Mouse (Mus musculus) forebrain, embryonic 10.5 days (tissue): ENCODE measurements around the gene Fbxw11. TPM values are rescaled to one million over a fixed set of nuclear protein-coding genes. Genes with fewer than 3 reads are reported as not detected.

Experiments
- DNase-seq: peaks from one replicate; pipeline ENCODE4 v3.0.0-alpha.2; 2017; ENCODE audit warnings: low spot score; ENCODE audit errors: extremely low spot score
- H3K27ac ChIP-seq: fragments of 300-500 bp; sonication (generic); 2 replicates; pipeline ENCODE4 v1.5.1; 2016; ENCODE audit warnings: mild to moderate bottlenecking
- H3K27me3 ChIP-seq: fragments of 300-500 bp; sonication (generic); 2 replicates; pipeline ENCODE4 v1.6.1; 2016; ENCODE audit warnings: mild to moderate bottlenecking; ENCODE audit not compliant: poor library complexity, severe bottlenecking
- H3K36me3 ChIP-seq: fragments of 300-500 bp; sonication (generic); replicated peaks from 2 replicates; pipeline ENCODE4 v1.6.1; 2016; ENCODE audit warnings: mild to moderate bottlenecking, moderate library complexity
- H3K4me1 ChIP-seq: fragments of 300-500 bp; sonication (generic); 2 replicates; pipeline ENCODE4 v1.6.1; 2016
- H3K4me3 ChIP-seq: fragments of 300-500 bp; sonication (generic); 2 replicates; pipeline ENCODE4 v1.5.1; 2016; ENCODE audit warnings: mild to moderate bottlenecking, moderate library complexity
- H3K9me3 ChIP-seq: fragments of 300-500 bp; sonication (generic); 2 replicates; pipeline ENCODE4 v1.6.1; 2016; ENCODE audit warnings: mild to moderate bottlenecking, moderate library complexity
- WGBS: fragments of 180-500 bp; shearing (Covaris S2); methylation state at CpG from one replicate; pipeline ENCODE4 v1.1.7; 2016; 5-methylcytosine and 5-hydroxymethylcytosine counted together
- polyA plus RNA-seq: library from polyadenylated mRNA; unstranded; fragments of >200 nt; fragmentation: Nextera tagmentation; extraction: Ambion mirVana; gene quantifications from 2 replicates; pipeline ENCODE4 v1.2.1, GENCODE M21; 2016

The Fbxw11 gene
- 87.0 and 90.8 TPM in 2 replicates for polyA plus RNA-seq

- DNase-seq = peak; percentile 97
- Histone ChIP-seq H3K36me3 (no peaks in the 10 kb centered on the region), H3K4me3 (peak within 1 kb of the TSS; percentile 83), H3K4me1 (peaks cover 35% of the 10 kb centered on the region), H3K9me3 (no peaks in the 10 kb centered on the region), H3K27ac (peak within 1 kb of the TSS; percentile 99), H3K27me3 (no peaks in the 10 kb centered on the region)
- under 1% methylated on average over 64 of the region's 64 CpGs for WGBS
These were observed at the start of gene Fbxw11 for GRCm38 (mm10) chr11:32642249-32642876. Fbxw11 (plus strand) TSS chr11:32642724.

- Histone ChIP-seq H3K27me3 (peaks cover 4% of the 10 kb centered on the region; the same call in 1 of the 2 replicates), H3K27ac (no peak overlapping the region), H3K4me3 (no peak overlapping the region), H3K9me3 (no peaks in the 10 kb centered on the region; the same call in 1 of the 2 replicates), H3K36me3 (peaks cover 3% of the 10 kb centered on the region; the same call in 1 of the 2 replicates), H3K4me1 (peaks cover 8% of the 10 kb centered on the region)
- no peak for DNase-seq
- 86% methylated on average over 7 of the region's 7 CpGs for WGBS
These were observed 49.4 kb upstream of the Fbxw11 start for GRCm38 (mm10) chr11:32593081-32593480.

GRCm38 (mm10) chr11:32594122-32594521 is 48.4 kb upstream of the Fbxw11 start:
- H3K4me3 ChIP-seq = no peak overlapping the region
- peaks cover 3% of the 10 kb centered on the region; the same call in 1 of the 2 replicates for H3K4me1 ChIP-seq
- H3K36me3 ChIP-seq = peaks cover 3% of the 10 kb centered on the region; the same call in 1 of the 2 replicates
- no peak overlapping the region for H3K27ac ChIP-seq
- WGBS = 92% methylated on average over 4 of the region's 4 CpGs
- DNase-seq = no peak
- no peaks in the 10 kb centered on the region; the same call in 1 of the 2 replicates for H3K9me3 ChIP-seq
- H3K27me3 ChIP-seq = peaks cover 4% of the 10 kb centered on the region; the same call in 1 of the 2 replicates

GRCm38 (mm10) chr11:32600371-32600770 is 42.2 kb upstream of the Fbxw11 start:
- no peak for DNase-seq
- Histone ChIP-seq H3K27ac (no peak overlapping the region), H3K36me3 (peaks cover 3% of the 10 kb centered on the region; the same call in 1 of the 2 replicates), H3K4me3 (no peak overlapping the region), H3K27me3 (no peaks in the 10 kb centered on the region), H3K4me1 (peaks cover 24% of the 10 kb centered on the region), H3K9me3 (no peaks in the 10 kb centered on the region; the same call in 1 of the 2 replicates)
- WGBS = 92% methylated on average over 6 of the region's 6 CpGs

GRCm38 (mm10) chr11:32601528-32602323 is 40.8 kb upstream of the Fbxw11 start:
- no peaks in the 10 kb centered on the region for H3K9me3 ChIP-seq
- H3K4me3 ChIP-seq = 0 out of 2 replicates have a peak overlapping the region, but pooled peaks have one; percentile 8
- peak; percentile 45 for DNase-seq
- 42% methylated on average over 12 of the region's 12 CpGs for WGBS
- peak overlapping the region; percentile 30; the same call in 1 of the 2 replicates for H3K27ac ChIP-seq
- peaks cover 26% of the 10 kb centered on the region for H3K4me1 ChIP-seq
- H3K27me3 ChIP-seq = no peaks in the 10 kb centered on the region
- H3K36me3 ChIP-seq = peaks cover 1% of the 10 kb centered on the region; the same call in 1 of the 2 replicates

GRCm38 (mm10) chr11:32604663-32605062 is 37.9 kb upstream of the Fbxw11 start:
- WGBS = 75% methylated on average over 4 of the region's 4 CpGs
- H3K9me3 ChIP-seq = no peaks in the 10 kb centered on the region
- H3K4me3 ChIP-seq = no peak overlapping the region
- no peak for DNase-seq
- no peaks in the 10 kb centered on the region for H3K27me3 ChIP-seq
- H3K4me1 ChIP-seq = peaks cover 25% of the 10 kb centered on the region
- no peaks in the 10 kb centered on the region; the same call in 1 of the 2 replicates for H3K36me3 ChIP-seq
- peak overlapping the region; percentile 62; the same call in 1 of the 2 replicates for H3K27ac ChIP-seq

- H3K4me3 ChIP-seq = no peak overlapping the region
- no peaks in the 10 kb centered on the region for H3K9me3 ChIP-seq
- DNase-seq = no peak
- WGBS = 75% methylated on average over 7 of the region's 7 CpGs
- no peaks in the 10 kb centered on the region; the same call in 1 of the 2 replicates for H3K36me3 ChIP-seq
- H3K27ac ChIP-seq = peak overlapping the region; percentile 48; the same call in 1 of the 2 replicates
- no peaks in the 10 kb centered on the region for H3K27me3 ChIP-seq
- H3K4me1 ChIP-seq = peaks cover 24% of the 10 kb centered on the region
These were observed 37.2 kb upstream of the Fbxw11 start for GRCm38 (mm10) chr11:32605131-32605860.

GRCm38 (mm10) chr11:32605907-32606306 is 36.6 kb upstream of the Fbxw11 start:
- Histone ChIP-seq H3K9me3 (no peaks in the 10 kb centered on the region), H3K4me1 (peaks cover 24% of the 10 kb centered on the region), H3K27me3 (no peaks in the 10 kb centered on the region), H3K4me3 (no peak overlapping the region), H3K27ac (no peak overlapping the region), H3K36me3 (no peaks in the 10 kb centered on the region; the same call in 1 of the 2 replicates)
- DNase-seq = no peak
- WGBS = 87% methylated on average over 3 of the region's 3 CpGs

- H3K9me3 ChIP-seq = no peaks in the 10 kb centered on the region
- H3K36me3 ChIP-seq = no peaks in the 10 kb centered on the region; the same call in 1 of the 2 replicates
- H3K27me3 ChIP-seq = no peaks in the 10 kb centered on the region
- DNase-seq = no peak
- H3K4me3 ChIP-seq = no peak overlapping the region
- H3K27ac ChIP-seq = no peak overlapping the region
- peaks cover 17% of the 10 kb centered on the region for H3K4me1 ChIP-seq
These were observed 35.2 kb upstream of the Fbxw11 start for GRCm38 (mm10) chr11:32607319-32607718.

- H3K36me3 ChIP-seq = no peaks in the 10 kb centered on the region
- no peaks in the 10 kb centered on the region for H3K27me3 ChIP-seq
- no peaks in the 10 kb centered on the region for H3K9me3 ChIP-seq
- DNase-seq = no peak
- WGBS = 93% methylated on average over 6 of the region's 6 CpGs
- no peak overlapping the region for H3K4me3 ChIP-seq
- no peak overlapping the region for H3K27ac ChIP-seq
- peaks cover 8% of the 10 kb centered on the region for H3K4me1 ChIP-seq
These were observed 31.9 kb upstream of the Fbxw11 start for GRCm38 (mm10) chr11:32610616-32611015.

- Histone ChIP-seq H3K4me1 (peaks cover 15% of the 10 kb centered on the region), H3K9me3 (no peaks in the 10 kb centered on the region), H3K36me3 (no peaks in the 10 kb centered on the region), H3K4me3 (no peak overlapping the region), H3K27me3 (no peaks in the 10 kb centered on the region), H3K27ac (no peak overlapping the region)
- DNase-seq = no peak
- 85% methylated on average over 6 of the region's 6 CpGs for WGBS
These were observed 30.2 kb upstream of the Fbxw11 start for GRCm38 (mm10) chr11:32612304-32612703.

GRCm38 (mm10) chr11:32614463-32614862 is 28.1 kb upstream of the Fbxw11 start:
- Histone ChIP-seq H3K4me3 (no peak overlapping the region), H3K36me3 (no peaks in the 10 kb centered on the region), H3K27ac (no peak overlapping the region), H3K4me1 (peaks cover 25% of the 10 kb centered on the region), H3K9me3 (no peaks in the 10 kb centered on the region), H3K27me3 (no peaks in the 10 kb centered on the region)
- DNase-seq = no peak
- WGBS = 98% methylated on average over 29 of the region's 29 CpGs
